Mouse (Mus musculus) CH12.LX (cell line): ENCODE data around the gene 4930404N11Rik. TPM values are rescaled to one million over a fixed set of nuclear protein-coding genes. Genes with fewer than 3 reads are reported as not detected.

Source experiments
- DNase-seq: peaks from one replicate; pipeline ENCODE4 v3.0.0-alpha.2; 2013; ENCODE audit errors: extremely low read depth
- H3K27ac ChIP-seq: 2 replicates; pipeline ENCODE4 v1.5.1; 2012; ENCODE audit warnings: low read depth, mild to moderate bottlenecking, control low read depth, moderate library complexity; ENCODE audit not compliant: insufficient read depth
- H3K27me3 ChIP-seq: replicated peaks from 2 replicates; pipeline ENCODE3; 2012; ENCODE audit warnings: inconsistent platforms
- H3K36me3 ChIP-seq, 2 experiments: replicated peaks in 1 of 2; 2 replicates each; pipeline versions ENCODE3 to v1.6.1; 2012; ENCODE audit warnings: inconsistent platforms in 1 of 2, low read length in 1 of 2, mild to moderate bottlenecking in 1 of 2, mixed read lengths in 1 of 2, moderate library complexity in 1 of 2; ENCODE audit not compliant: control insufficient read depth in 1 of 2, insufficient read depth in 1 of 2
- H3K4me1 ChIP-seq, 2 experiments: 2 replicates each; pipeline ENCODE4 v1.6.1; 2012; ENCODE audit warnings: inconsistent platforms in 1 of 2, moderate library complexity in 1 of 2; ENCODE audit not compliant: insufficient read depth in 2 of 2, control insufficient read depth in 1 of 2
- H3K4me2 ChIP-seq: 2 replicates; pipeline ENCODE4 v1.6.1; 2012; ENCODE audit warnings: low read depth, mild to moderate bottlenecking, control low read depth; ENCODE audit not compliant: poor library complexity, insufficient read depth, severe bottlenecking
- H3K4me3 ChIP-seq, 3 experiments: fragments of 150-350 bp in 1 of 3; sonication (generic) in 1 of 3; replicated peaks in 1 of 3; 2 replicates each; pipeline versions ENCODE3 to v1.5.1; 2011 to 2012; ENCODE audit warnings: low read depth in 2 of 3, low read length in 2 of 3, mild to moderate bottlenecking in 2 of 3, moderate library complexity in 2 of 3, control low read depth in 1 of 3, improper control_type of control experiment in 1 of 3, inconsistent platforms in 1 of 3, mixed read lengths in 1 of 3; ENCODE audit not compliant: poor library complexity in 1 of 3
- H3K79me2 ChIP-seq: replicated peaks from 2 replicates; pipeline ENCODE4 v1.6.1; 2012; ENCODE audit warnings: mild to moderate bottlenecking, moderate library complexity; ENCODE audit not compliant: control insufficient read depth, poor library complexity, insufficient read depth, severe bottlenecking; ENCODE audit errors: extremely low read depth
- H3K9ac ChIP-seq: 2 replicates; pipeline ENCODE4 v1.6.1; 2012; ENCODE audit warnings: low read depth, mild to moderate bottlenecking, control low read depth, moderate library complexity; ENCODE audit not compliant: insufficient read depth
- H3K9me3 ChIP-seq: replicated peaks from 2 replicates; pipeline ENCODE3; 2012; ENCODE audit warnings: low read length, inconsistent platforms, mixed read lengths
- CHD1 ChIP-seq: IDR thresholded peaks from 2 replicates; pipeline ENCODE4 v1.6.1; 2012; ENCODE audit warnings: low read depth, low read length, improper control_type of control experiment, inconsistent platforms
- E2F4 ChIP-seq: IDR thresholded peaks from 2 replicates; pipeline ENCODE4 v1.6.1; 2011; ENCODE audit warnings: low read depth, low read length, improper control_type of control experiment; ENCODE audit not compliant: insufficient replicate concordance
- EP300 ChIP-seq: IDR thresholded peaks from 2 replicates; pipeline ENCODE4 v1.6.1; 2011; ENCODE audit warnings: low read length, improper control_type of control experiment
- HCFC1 ChIP-seq: IDR thresholded peaks from 2 replicates; pipeline ENCODE4 v1.6.1; 2012; ENCODE audit warnings: low read depth, mild to moderate bottlenecking, inconsistent platforms, low read length, improper control_type of control experiment
- MAFK ChIP-seq: IDR thresholded peaks from 2 replicates; pipeline ENCODE4 v1.6.1; 2011; ENCODE audit warnings: low read length, improper control_type of control experiment; ENCODE audit not compliant: insufficient replicate concordance
- MAX ChIP-seq: IDR thresholded peaks from 2 replicates; pipeline ENCODE4 v1.6.1; 2011; ENCODE audit warnings: low read length, improper control_type of control experiment
- MEF2A ChIP-seq: IDR thresholded peaks from 2 replicates; pipeline ENCODE4 v1.6.1; 2014; ENCODE audit warnings: low read depth, mild to moderate bottlenecking, inconsistent platforms, low read length, improper control_type of control experiment, borderline replicate concordance
- MXI1 ChIP-seq: IDR thresholded peaks from 2 replicates; pipeline ENCODE4 v1.6.1; 2011; ENCODE audit warnings: mild to moderate bottlenecking, low read depth, low read length, improper control_type of control experiment
- MYC ChIP-seq: IDR thresholded peaks from 2 replicates; pipeline ENCODE4 v1.6.1; 2011; ENCODE audit warnings: low read depth, mild to moderate bottlenecking, improper control_type of control experiment, low read length
- NRF1 ChIP-seq: IDR thresholded peaks from 2 replicates; pipeline ENCODE4 v1.6.1; 2014; ENCODE audit warnings: low read depth, mild to moderate bottlenecking, inconsistent platforms, low read length, improper control_type of control experiment, moderate library complexity
- POLR2AphosphoS2 ChIP-seq: IDR thresholded peaks from 2 replicates; pipeline ENCODE4 v1.6.1; 2011; ENCODE audit warnings: low read depth, low read length, improper control_type of control experiment
- RAD21 ChIP-seq: IDR thresholded peaks from 2 replicates; pipeline ENCODE4 v1.6.1; 2011; ENCODE audit warnings: low read depth, mild to moderate bottlenecking, low read length, improper control_type of control experiment, moderate library complexity
- RCOR1 ChIP-seq: conservative IDR thresholded peaks from 2 replicates; pipeline ENCODE4 v1.6.1; 2012; ENCODE audit warnings: low read depth, mild to moderate bottlenecking, inconsistent platforms, low read length, improper control_type of control experiment
- SIN3A ChIP-seq: IDR thresholded peaks from 2 replicates; pipeline ENCODE4 v1.6.1; 2012; ENCODE audit warnings: low read length, improper control_type of control experiment, inconsistent platforms
- TBP ChIP-seq: conservative IDR thresholded peaks from 2 replicates; pipeline ENCODE4 v1.6.1; 2011; ENCODE audit warnings: low read depth, low read length, improper control_type of control experiment
- ZC3H11A ChIP-seq: IDR thresholded peaks from 2 replicates; pipeline ENCODE4 v1.6.1; 2012; ENCODE audit warnings: low read depth, mild to moderate bottlenecking, inconsistent platforms, low read length, improper control_type of control experiment
- ZKSCAN1 ChIP-seq: IDR thresholded peaks from 2 replicates; pipeline ENCODE4 v1.6.1; 2012; ENCODE audit warnings: low read depth, inconsistent platforms, low read length, improper control_type of control experiment, borderline replicate concordance
- ZMIZ1 ChIP-seq: IDR thresholded peaks from 2 replicates; pipeline ENCODE4 v1.6.1; 2012; ENCODE audit warnings: low read depth, mild to moderate bottlenecking, inconsistent platforms, low read length, improper control_type of control experiment
- dilution Hi-C: fragments of 300-500 bp; cut with MboI; formaldehyde crosslinking; loops from 2 replicates; pipeline ENCODE4 v1.14.3; 2020; ENCODE audit warnings: low sequenced_read_pairs; ENCODE audit not compliant: extremely low pct_unique_long_range_greater_than_20kb, extremely low pct_ligation_motif_present
- in situ Hi-C: fragments of 300-500 bp; cut with MboI; formaldehyde crosslinking; loops from 3 replicates; pipeline ENCODE4 v1.14.3; 2019; ENCODE audit warnings: low sequenced_read_pairs, low pct_ligation_motif_present, low pct_unique_long_range_greater_than_20kb, mixed read lengths
- polyA plus RNA-seq: library from polyadenylated mRNA; unstranded; fragments of >175 nt; gene quantifications from 2 replicates; pipeline ENCODE4 v1.2.1, GENCODE M21; 2012; ENCODE audit warnings: low read depth; ENCODE audit not compliant: insufficient read length
- total RNA-seq, 2 experiments: library from RNA; depleted of rRNA; stranded (reverse); fragments of 300-350 nt in 1 of 2; fragments of >200 nt in 1 of 2; gene quantifications; 2 replicates each; pipeline ENCODE4 v1.2.3; 2012 to 2014

Gene 4930404N11Rik
- total and polyA plus RNA-seq, 3 experiments, result 0.23 to 5.2 (median 2.7) TPM

DNA sequence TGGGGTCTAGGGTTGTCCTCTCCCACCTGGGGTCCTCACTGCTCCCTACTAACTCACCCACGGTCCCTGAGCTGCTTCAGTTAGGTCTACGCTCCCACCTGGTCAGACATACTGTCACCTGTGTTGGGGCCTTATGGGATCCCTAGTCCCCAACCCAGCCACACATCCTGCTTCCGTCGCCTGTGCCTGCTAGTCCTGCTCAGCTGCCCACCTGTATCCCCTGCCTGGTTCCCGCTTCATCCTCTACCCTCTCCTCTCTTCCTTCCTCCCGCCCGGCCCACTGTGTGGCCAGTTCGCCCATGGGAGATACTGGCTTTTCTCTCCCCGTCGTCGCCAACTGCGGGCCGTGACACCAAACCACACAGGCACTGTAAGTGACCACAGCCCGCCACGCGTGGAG is 50.0 kb downstream of the 4930404N11Rik start:
- peaks cover 10 to 23% of the 10 kb centered on the region in 2 experiments; a peak in 3 of 4 replicates for H3K4me1 ChIP-seq

DNA sequence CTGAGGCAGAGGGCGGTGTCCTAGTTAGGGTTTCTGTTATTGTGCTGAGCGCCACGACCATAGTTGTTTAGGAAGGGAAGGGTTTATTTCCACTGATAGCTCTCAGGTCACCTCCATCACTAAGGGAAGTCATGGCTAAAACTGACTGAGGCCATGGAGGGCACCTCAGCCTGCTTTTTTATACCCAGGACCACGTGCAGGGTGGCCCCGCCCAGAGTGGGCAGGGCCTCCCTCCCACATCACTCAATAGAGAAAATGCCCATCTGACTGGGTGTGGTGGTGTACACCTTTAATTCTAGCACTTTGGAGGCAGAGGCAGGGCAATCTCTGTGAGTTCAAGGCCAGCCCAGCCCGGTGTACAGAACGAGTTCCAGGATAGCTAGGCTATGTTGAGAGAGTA is 51.4 kb downstream of the 4930404N11Rik start:
- no peak for TF ChIP-seq RCOR1
- no peak for TF ChIP-seq TBP
- no peak for TF ChIP-seq MAFK
- TF ChIP-seq MAX, result no peak
- TF ChIP-seq EP300, result no peak
- no peak for TF ChIP-seq MEF2A
- TF ChIP-seq E2F4, result no peak
- no peak for TF ChIP-seq SIN3A
- TF ChIP-seq ZMIZ1, result no peak
- no peak for TF ChIP-seq MXI1
- TF ChIP-seq ZC3H11A, result no peak
- TF ChIP-seq ZKSCAN1, result no peak
- TF ChIP-seq POLR2AphosphoS2, result no peak
- TF ChIP-seq MYC, result no peak
- no peak for TF ChIP-seq NRF1
- no peak for TF ChIP-seq RAD21
- TF ChIP-seq HCFC1, result no peak
- DNase-seq, result no peak
- dilution Hi-C loops (no loop called here), in situ Hi-C loops (no loop called here)
- Histone ChIP-seq H3K36me3 (peaks cover 84 to 100% of the 10 kb centered on the region in 2 experiments), H3K4me3 (no peak overlapping the region), H3K9me3 (no peaks in the 10 kb centered on the region), H3K9ac (no peak overlapping the region), H3K4me2 (no peak overlapping the region), H3K4me1 (peaks cover 6 to 25% of the 10 kb centered on the region in 2 experiments; a peak in 3 of 4 replicates), H3K27ac (no peak overlapping the region), H3K79me2 (no peaks in the 10 kb centered on the region), H3K27me3 (no peaks in the 10 kb centered on the region)

More for the DNA sequence above, 50.0 kb downstream of the 4930404N11Rik start:
- H3K79me2 ChIP-seq, result no peaks in the 10 kb centered on the region
- peaks cover 75 to 89% of the 10 kb centered on the region in 2 experiments for H3K36me3 ChIP-seq
- TF ChIP-seq CHD1, result no peak
- no peak overlapping the region for H3K4me2 ChIP-seq
- in situ Hi-C loops, result no loop called here
- no peaks in the 10 kb centered on the region for H3K9me3 ChIP-seq
- H3K27ac ChIP-seq, result no peak overlapping the region
- H3K9ac ChIP-seq, result no peak overlapping the region
- dilution Hi-C loops, result no loop called here
- no peak for DNase-seq
- no peak overlapping the region for H3K4me3 ChIP-seq
- H3K27me3 ChIP-seq, result no peaks in the 10 kb centered on the region
